Mouse (Mus musculus) hindbrain, embryonic 10.5 days (tissue): ENCODE data around the gene Fkrp. TPM values are rescaled to one million over a fixed set of nuclear protein-coding genes. Genes with fewer than 3 reads are reported as not detected.

Experiments
- DNase-seq: peaks from one replicate; pipeline ENCODE4 v3.0.0-alpha.2; 2017; ENCODE audit warnings: low spot score
- H3K27ac ChIP-seq: fragments of 300-500 bp; sonication (generic); 2 replicates; pipeline ENCODE4 v1.5.1; 2016; ENCODE audit warnings: mild to moderate bottlenecking, moderate library complexity
- H3K27me3 ChIP-seq: fragments of 300-500 bp; sonication (generic); 2 replicates; pipeline ENCODE4 v1.6.1; 2016; ENCODE audit warnings: mild to moderate bottlenecking; ENCODE audit not compliant: poor library complexity, insufficient read depth, severe bottlenecking
- H3K36me3 ChIP-seq: fragments of 300-500 bp; sonication (generic); 2 replicates; pipeline ENCODE4 v1.6.1; 2016; ENCODE audit warnings: mild to moderate bottlenecking, moderate library complexity
- H3K4me1 ChIP-seq: fragments of 300-500 bp; sonication (generic); replicated peaks from 2 replicates; pipeline ENCODE4 v1.6.1; 2016; ENCODE audit warnings: mild to moderate bottlenecking
- H3K4me3 ChIP-seq: fragments of 300-500 bp; sonication (generic); 2 replicates; pipeline ENCODE4 v1.5.1; 2016; ENCODE audit warnings: mild to moderate bottlenecking, moderate library complexity
- H3K9me3 ChIP-seq: fragments of 300-500 bp; sonication (generic); 2 replicates; pipeline ENCODE4 v1.6.1; 2016; ENCODE audit warnings: mild to moderate bottlenecking, moderate library complexity
- WGBS: fragments of 180-500 bp; shearing (Covaris S2); methylation state at CpG from one replicate; pipeline ENCODE4 v1.1.7; 2016; 5-methylcytosine and 5-hydroxymethylcytosine counted together
- polyA plus RNA-seq: library from polyadenylated mRNA; unstranded; fragments of >200 nt; fragmentation: Nextera tagmentation; extraction: Ambion mirVana; gene quantifications from 2 replicates; pipeline ENCODE4 v1.2.1, GENCODE M21; 2016

The Fkrp gene
- polyA plus RNA-seq = 29.3 TPM in 2 replicates

DNA sequence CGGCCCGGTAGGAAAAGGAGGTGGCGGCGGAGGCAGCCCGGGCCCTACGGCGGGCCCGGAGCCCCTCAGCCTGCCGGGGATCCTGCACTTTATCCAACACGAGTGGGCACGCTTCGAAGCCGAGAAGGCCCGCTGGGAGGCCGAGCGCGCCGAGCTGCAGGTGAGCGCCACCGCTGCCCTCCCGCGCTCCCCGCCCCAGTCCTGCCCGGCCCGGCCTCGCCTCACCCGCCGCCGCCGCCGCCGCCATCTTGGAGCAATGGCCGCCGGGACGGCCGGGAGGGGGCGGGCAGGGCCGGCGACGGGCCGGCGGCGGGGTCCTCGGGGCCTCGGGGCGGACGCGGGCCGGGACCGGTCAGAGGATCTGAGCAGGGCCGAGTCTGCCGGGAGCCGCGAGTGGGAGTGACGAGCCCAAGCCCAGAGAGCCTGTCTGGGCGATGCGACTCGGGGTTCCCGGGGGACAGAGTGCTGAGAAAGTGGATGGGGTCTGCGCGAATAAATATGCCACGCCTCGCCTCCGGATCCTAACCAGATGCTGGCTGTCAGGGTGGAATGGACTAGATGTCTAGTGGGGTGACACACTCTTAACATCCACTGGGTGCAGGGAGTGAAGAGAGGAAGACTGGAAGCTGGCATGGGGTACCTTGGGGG is at the start of gene Fkrp:
TSS of gene Fkrp (minus strand) at position 258 of the 648 bp plus-strand sequence.
- Histone ChIP-seq H3K4me1 (peaks cover 69% of the 10 kb centered on the region), H3K27ac (peak within 1 kb of the TSS; percentile 100), H3K9me3 (no peaks in the 10 kb centered on the region), H3K36me3 (peaks cover 29% of the 10 kb centered on the region), H3K27me3 (peaks cover 24% of the 10 kb centered on the region), H3K4me3 (peak within 1 kb of the TSS; percentile 97)
- DNase-seq = peak; percentile 63
- under 1% methylated on average over 64 of the region's 64 CpGs for WGBS

DNA sequence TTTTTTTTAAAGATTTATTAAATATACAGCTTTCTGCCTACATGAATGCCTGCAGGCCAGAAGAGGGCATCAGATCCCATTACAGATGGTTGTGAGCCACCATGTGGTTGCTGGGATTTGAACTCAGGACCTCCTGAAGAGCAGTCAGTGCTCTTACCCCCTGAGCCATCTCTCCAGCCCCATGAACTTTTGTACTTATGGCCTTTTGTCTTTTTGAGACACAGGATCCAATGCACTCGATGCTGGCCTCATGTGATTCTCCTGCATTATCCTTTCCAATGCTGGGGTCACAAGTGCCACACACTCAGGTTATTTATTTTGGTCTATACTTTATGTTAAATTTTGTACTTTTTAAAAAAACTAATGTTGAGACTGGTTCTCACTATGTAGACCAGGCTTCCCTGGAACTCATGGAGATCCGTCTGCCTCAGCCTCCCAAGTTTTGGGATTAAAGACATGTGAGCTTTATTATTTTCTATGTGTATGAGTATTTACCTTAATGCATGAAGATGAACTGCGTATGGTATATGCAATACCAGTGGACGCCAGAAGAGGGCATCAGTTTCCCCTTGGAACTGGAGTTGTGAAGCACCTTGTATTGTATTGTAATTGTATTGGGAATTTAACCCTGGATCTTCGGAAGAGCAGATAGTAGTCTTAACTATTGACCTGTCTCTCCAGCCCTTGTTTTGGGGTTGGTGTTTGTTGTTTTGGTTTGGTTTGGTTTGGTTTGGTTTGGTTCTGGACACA is 43.5 kb upstream of the Fkrp start:
- 34% methylated on average over 5 of the region's 5 CpGs for WGBS
- no peak overlapping the region for H3K27ac ChIP-seq
- H3K36me3 ChIP-seq = peaks cover 80% of the 10 kb centered on the region
- no peaks in the 10 kb centered on the region for H3K27me3 ChIP-seq
- peak; percentile 63 for DNase-seq
- H3K9me3 ChIP-seq = no peaks in the 10 kb centered on the region; the same call in 1 of the 2 replicates
- no peak overlapping the region for H3K4me3 ChIP-seq
- no peaks in the 10 kb centered on the region for H3K4me1 ChIP-seq

DNA sequence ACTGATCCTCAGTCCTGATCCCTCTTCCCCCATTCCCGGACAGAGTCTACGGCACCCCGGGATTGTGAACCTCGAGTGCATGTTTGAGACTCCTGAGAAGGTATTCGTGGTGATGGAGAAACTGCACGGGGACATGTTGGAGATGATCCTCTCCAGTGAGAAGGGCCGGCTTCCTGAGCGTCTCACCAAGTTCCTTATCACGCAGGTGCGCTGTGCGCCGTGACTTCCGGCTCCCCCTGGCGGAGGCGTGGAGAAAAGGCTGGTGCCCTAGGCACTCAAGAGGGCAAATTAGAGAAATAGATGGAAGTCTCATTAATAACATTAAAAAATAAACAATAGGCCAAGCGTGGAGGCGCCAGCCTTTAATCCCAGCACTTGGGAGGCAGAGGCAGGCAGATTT is 41.8 kb upstream of the Fkrp start:
- Histone ChIP-seq H3K36me3 (peaks cover 80% of the 10 kb centered on the region), H3K4me1 (no peaks in the 10 kb centered on the region), H3K27me3 (no peaks in the 10 kb centered on the region)

DNA sequence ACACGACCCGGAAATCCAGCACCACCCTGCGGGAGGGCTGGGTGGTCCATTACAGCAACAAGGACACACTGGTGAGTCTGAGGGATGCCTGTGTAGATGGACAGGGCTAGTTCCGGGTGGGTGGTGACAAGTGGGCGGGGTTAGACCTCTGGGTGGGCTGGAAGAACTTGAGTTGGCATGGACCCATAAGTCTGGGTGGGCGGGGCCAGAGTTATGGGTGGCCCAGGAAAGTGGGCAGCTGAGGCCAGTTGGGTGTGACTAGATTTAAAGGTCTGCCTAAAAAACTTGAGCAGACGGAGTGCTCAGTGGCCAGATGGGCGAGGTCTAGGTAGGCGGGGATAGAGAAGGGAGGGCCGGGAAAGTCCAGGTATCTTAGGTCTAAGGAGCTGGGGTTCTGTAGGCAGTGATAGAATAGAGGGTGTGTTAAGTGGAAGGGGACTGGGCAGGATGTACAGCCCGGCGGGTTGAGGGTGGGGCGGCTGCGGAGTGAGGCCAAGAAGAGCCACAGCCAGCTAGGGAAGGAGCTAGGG is 36.8 kb upstream of the Fkrp start:
- WGBS = 87% methylated on average over 14 of the region's 14 CpGs
- no peaks in the 10 kb centered on the region for H3K27me3 ChIP-seq
- DNase-seq = no peak
- no peak overlapping the region for H3K27ac ChIP-seq
- no peaks in the 10 kb centered on the region for H3K9me3 ChIP-seq
- H3K4me3 ChIP-seq = no peak overlapping the region
- H3K4me1 ChIP-seq = peaks cover 4% of the 10 kb centered on the region
- H3K36me3 ChIP-seq = peaks cover 96% of the 10 kb centered on the region

More for the DNA sequence above, 41.8 kb upstream of the Fkrp start:
- Histone ChIP-seq H3K4me3 (no peak overlapping the region), H3K27ac (no peak overlapping the region), H3K9me3 (no peaks in the 10 kb centered on the region)
- DNase-seq = peak; percentile 49
- WGBS = 21% methylated on average over 17 of the region's 17 CpGs

DNA sequence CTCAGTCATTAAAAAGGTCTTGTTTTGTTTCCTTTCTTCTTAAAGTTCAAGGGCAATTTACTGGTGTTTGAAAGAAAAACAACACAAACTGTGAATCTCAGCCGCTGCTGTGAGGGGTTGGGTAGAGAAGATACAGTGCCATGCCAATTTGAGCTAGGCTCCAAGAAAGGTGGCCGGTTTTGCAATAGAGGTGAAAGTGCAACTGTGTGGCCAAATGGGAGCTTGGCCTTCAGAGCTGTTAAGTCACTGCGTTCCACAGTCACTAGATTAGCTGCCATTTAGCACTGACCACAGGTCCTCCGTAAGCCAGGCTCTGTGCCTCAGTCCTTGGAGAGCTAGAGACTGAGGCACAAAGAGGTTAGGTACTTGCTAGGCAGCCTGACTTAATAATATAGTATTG is 35.1 kb upstream of the Fkrp start:
- no peak for DNase-seq
- Histone ChIP-seq H3K4me3 (no peak overlapping the region), H3K9me3 (no peaks in the 10 kb centered on the region), H3K36me3 (peaks cover 90% of the 10 kb centered on the region), H3K27ac (no peak overlapping the region), H3K27me3 (no peaks in the 10 kb centered on the region), H3K4me1 (peaks cover 4% of the 10 kb centered on the region)
- 93% methylated on average over 4 of the region's 4 CpGs for WGBS

DNA sequence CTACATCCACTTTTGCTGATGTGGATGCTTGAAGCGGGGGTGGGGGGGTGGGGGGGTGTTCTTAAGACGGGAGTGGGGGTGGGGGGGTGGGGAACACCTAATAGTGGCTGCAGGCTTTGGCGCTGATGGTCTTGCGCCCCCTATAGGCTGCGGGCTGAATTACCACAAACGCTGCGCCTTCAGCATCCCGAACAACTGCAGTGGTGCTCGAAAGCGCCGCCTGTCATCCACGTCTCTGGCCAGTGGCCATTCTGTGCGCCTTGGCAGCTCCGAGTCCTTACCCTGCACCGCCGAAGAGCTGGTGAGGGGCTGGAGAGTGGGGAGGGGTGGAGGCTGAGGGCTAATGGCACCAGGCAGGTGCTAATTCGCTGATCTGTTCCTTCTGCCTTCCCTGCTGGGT is 32.0 kb upstream of the Fkrp start:
- H3K27me3 ChIP-seq = peaks cover 12% of the 10 kb centered on the region; the same call in 1 of the 2 replicates
- H3K27ac ChIP-seq = no peak overlapping the region
- no peaks in the 10 kb centered on the region for H3K9me3 ChIP-seq
- peaks cover 29% of the 10 kb centered on the region for H3K4me1 ChIP-seq
- peaks cover 66% of the 10 kb centered on the region for H3K36me3 ChIP-seq
- H3K4me3 ChIP-seq = no peak overlapping the region
- 18% methylated on average over 17 of the region's 17 CpGs for WGBS
- peak; percentile 56 for DNase-seq

DNA sequence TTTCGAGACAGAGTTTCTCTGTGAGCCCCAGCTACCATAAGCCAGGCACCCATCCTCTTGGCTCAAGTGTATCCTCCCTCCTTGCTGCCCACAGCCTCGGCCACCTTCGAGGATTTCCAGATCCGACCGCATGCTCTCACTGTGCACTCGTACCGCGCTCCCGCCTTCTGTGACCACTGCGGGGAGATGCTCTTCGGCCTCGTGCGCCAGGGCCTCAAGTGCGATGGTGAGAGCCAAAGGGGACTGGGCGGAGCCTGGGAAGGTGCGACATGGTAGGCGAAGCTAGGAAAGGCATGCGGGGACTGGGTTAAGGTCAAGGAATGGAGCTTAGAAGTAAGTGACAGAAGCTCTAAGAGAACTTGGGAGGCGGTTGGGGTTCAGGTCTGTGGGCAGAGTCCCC is 31.0 kb upstream of the Fkrp start:
- peaks cover 38% of the 10 kb centered on the region for H3K4me1 ChIP-seq
- WGBS = 90% methylated on average over 19 of the region's 19 CpGs
- H3K27me3 ChIP-seq = peaks cover 12% of the 10 kb centered on the region; the same call in 1 of the 2 replicates
- no peak overlapping the region for H3K27ac ChIP-seq
- DNase-seq = no peak
- no peak overlapping the region for H3K4me3 ChIP-seq
- H3K36me3 ChIP-seq = peaks cover 57% of the 10 kb centered on the region
- H3K9me3 ChIP-seq = no peaks in the 10 kb centered on the region

DNA sequence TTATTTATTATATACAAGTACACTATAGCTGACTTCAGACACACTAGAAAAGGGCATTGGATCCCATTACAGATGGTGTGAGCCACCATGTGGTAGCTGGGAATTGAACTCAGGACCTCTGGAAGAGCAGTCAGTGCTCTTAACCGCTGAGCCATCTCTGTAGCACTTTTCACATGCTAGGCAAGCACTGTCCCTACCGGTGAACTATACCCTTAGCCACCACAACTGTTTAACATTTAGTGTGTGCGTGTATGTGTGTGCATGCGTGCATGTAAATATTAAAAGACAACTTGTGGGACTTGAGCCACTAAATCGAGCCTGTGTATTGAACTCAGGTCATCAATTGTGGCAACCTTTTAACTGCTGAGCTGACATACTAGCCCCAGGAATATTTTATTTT is 30.2 kb upstream of the Fkrp start:
- Histone ChIP-seq H3K27me3 (peaks cover 12% of the 10 kb centered on the region; the same call in 1 of the 2 replicates), H3K27ac (no peak overlapping the region), H3K4me3 (no peak overlapping the region), H3K9me3 (no peaks in the 10 kb centered on the region), H3K36me3 (peaks cover 52% of the 10 kb centered on the region), H3K4me1 (peaks cover 46% of the 10 kb centered on the region)
- DNase-seq = no peak
- WGBS = 96% methylated on average over 5 of the region's 5 CpGs

DNA sequence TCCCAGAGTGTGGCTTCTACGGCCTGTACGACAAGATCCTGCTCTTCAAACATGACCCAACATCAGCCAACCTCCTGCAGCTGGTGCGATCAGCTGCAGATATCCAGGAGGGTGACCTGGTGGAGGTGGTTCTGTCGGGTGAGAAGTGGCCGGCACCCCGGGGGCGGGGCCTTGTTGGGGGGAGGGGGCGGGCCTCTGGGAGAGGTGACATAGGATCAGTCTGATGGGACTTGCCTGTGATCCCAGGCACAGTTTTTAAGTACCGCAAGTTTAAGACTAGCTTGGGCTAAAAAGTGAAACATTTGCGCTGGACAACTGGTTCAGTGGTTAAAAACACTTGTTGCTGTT is 29.3 kb upstream of the Fkrp start:
- no peak for DNase-seq
- Histone ChIP-seq H3K4me3 (peak overlapping the region; percentile 37), H3K4me1 (peaks cover 56% of the 10 kb centered on the region), H3K27ac (peak overlapping the region; percentile 71; the same call in 1 of the 2 replicates), H3K36me3 (peaks cover 54% of the 10 kb centered on the region), H3K27me3 (peaks cover 12% of the 10 kb centered on the region; the same call in 1 of the 2 replicates), H3K9me3 (no peaks in the 10 kb centered on the region)
- WGBS = 34% methylated on average over 10 of the region's 10 CpGs

DNA sequence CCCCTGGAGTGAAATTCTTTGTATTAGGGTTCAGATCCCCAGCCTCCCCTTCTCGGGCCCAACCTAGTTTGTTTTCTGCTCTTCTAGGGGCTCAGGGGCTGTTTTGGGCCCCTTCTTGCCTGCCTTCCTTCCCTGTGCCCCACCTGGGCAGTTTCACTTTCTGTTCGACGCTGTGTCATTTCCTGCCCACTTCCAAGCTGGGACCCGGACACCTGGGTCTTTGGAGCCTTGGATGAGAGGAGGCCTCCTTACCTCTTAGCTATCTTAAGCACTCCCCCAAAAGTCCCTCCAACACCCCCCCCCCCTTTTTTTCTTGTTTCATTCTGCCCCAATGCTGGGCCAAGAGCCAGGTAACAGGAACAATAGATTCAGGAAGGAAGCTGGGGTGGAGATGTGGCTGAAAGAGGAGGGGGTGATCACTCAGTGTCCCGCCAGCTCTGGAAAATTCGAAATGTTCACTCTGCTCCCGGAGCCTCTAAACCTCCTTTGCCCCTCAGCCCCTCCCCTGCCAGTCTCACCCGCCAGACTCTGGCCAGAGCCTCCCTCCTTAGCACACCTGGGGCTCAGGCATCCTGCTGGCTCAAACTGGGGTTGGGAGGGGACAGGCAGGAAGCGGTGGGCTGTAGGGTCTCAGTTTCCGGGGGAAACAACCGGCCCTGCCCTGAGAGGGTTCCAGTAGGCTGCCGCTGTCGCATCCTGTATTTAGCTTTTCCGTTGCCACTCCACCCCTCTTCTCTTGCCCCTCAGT is 28.7 kb upstream of the Fkrp start:
- peaks cover 56% of the 10 kb centered on the region for H3K4me1 ChIP-seq
- peaks cover 54% of the 10 kb centered on the region for H3K36me3 ChIP-seq
- WGBS = 40% methylated on average over 14 of the region's 14 CpGs
- no peaks in the 10 kb centered on the region for H3K9me3 ChIP-seq
- peak overlapping the region; percentile 37 for H3K4me3 ChIP-seq
- DNase-seq = no peak
- peak overlapping the region; percentile 71 for H3K27ac ChIP-seq
- H3K27me3 ChIP-seq = peaks cover 12% of the 10 kb centered on the region; the same call in 1 of the 2 replicates

DNA sequence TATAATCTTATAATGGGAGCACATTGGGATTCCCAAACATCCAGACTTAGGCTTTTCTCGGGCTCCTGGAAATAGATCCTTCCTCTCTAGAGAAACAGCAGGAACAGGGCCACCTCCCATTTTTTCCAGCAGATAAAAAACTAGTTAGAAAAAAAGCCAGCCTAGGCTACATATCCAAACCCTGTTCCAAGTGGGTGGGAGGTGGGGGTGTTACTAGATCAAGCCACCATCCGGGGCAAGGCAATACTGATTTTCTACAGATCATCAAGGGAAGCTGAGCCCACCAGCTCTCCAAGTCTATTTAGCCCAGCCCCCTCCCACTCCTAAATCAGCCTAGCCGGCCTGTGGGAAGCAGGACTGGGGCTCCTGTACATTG is 28.2 kb upstream of the Fkrp start:
- Histone ChIP-seq H3K4me3 (peak overlapping the region; percentile 74; the same call in 1 of the 2 replicates), H3K4me1 (peaks cover 56% of the 10 kb centered on the region), H3K36me3 (peaks cover 54% of the 10 kb centered on the region), H3K27ac (peak overlapping the region; percentile 26; the same call in 1 of the 2 replicates), H3K9me3 (no peaks in the 10 kb centered on the region), H3K27me3 (peaks cover 12% of the 10 kb centered on the region; the same call in 1 of the 2 replicates)
- WGBS = 65% methylated on average over 3 of the region's 3 CpGs
- DNase-seq = no peak

DNA sequence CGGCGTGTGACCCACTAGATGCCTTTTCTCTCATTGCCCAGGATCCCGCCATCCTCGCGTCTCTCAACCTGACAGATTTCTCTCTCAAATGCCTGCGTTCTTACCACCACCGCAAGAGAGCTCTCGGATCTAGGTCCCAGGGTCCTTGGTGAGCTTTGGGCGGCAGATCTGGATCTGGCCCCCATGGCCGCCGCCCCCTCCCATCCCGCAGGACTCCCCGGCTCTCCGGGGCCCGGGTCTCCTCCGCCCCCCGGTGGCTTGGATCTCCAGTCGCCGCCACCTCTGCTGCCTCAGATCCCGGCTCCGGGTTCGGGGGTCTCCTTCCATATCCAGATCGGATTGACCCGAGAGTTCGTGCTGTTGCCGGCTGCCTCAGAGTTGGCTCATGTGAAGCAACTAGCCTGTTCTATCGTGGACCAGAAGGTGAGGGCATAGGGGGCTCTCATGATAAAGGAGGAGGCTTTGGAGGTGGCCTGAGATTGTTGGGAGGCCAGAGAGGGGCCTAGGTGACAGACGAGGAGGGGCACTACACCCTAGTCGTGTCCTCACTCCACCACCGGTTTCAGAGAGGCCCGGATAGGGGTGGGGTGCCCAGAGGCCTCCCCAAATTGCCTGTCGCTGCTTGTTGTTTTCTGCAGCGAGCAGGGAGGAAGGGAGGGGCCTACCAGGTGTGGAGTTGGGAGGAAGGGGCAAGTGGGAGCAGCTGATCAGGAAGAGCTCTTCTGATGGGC is 27.1 kb upstream of the Fkrp start:
- 1% methylated on average over 33 of the region's 33 CpGs for WGBS
- Histone ChIP-seq H3K4me3 (peak overlapping the region; percentile 74), H3K4me1 (peaks cover 54% of the 10 kb centered on the region), H3K9me3 (no peaks in the 10 kb centered on the region), H3K36me3 (peaks cover 54% of the 10 kb centered on the region), H3K27me3 (peaks cover 12% of the 10 kb centered on the region; the same call in 1 of the 2 replicates), H3K27ac (peak overlapping the region; percentile 87)
- peak; percentile 39 for DNase-seq
